Mouse (Mus musculus): ENCODE measurements at regions not wholly inside any gene's neighbourhood (a gene's known extent, or its start where the extent isn't known, plus 50 kb on each side); places are given as distances from the start of the nearest gene placed in this dataset.

- DNase-seq = no peak
These were observed 75.7 kb upstream of the Zmiz1 start for GRCm38 (mm10) chr14:25383169-25383824.

DNA sequence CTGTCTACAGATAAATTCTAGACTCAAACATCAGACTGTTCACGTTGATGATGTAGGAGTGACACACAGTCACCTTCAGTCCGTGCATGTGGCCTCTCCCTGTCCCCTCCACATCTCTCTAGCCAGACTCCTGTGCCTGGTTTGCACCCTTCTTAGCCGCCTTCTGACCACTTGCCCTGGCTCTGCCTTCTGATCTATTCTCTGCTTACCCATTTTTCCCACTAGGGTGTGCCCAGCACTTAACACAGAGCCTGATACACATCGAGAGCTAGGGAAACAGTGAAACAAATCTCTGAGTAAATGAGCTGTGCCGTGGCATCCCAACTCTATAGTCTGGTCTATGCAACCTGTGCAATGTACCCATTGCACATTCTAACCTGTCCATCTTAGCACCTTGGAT, 73.3 kb upstream of the Zmiz1 start:
- DNase-seq = no peak

DNA sequence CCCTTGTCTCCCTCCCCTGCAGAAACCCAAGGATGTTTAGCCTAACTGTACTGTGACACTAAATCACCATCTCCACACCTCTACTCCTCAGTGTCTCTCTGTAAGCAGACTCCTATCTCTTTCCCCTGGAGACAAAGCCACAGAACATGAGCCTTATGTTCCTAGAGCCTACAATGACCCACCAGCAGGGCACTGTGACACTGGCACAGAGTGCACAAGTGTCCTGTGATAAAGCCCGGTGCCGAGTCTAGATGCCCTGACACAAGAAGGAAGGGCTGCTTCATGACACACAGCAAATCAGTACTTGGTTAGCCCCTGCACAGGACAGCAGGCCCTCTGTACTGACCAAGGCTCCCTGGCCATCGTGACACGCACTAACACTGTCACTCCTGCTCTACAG, 71.2 kb upstream of the Zmiz1 start:
- no peak for DNase-seq

DNA sequence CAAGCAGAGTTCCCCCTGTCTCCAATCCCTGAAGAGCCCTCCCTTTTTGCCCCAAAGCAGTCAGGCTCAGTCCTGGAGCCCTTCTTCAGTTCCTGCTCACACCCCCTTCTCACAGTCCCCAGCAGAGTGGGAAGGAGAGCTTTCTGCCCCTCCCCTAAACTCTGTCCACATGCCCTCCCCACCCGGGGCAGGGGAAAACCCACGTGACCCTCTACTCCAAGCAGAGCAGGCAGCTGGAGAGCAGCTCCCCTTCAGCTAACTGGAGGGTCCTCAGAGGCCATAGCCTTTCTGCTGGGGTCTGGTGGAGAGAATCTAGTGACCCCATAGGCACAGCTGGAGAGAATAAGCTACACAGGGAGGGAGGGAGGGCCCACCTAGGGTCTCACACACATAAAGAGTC, 69.7 kb upstream of the Zmiz1 start:
- no peak for DNase-seq

- DNase-seq = no peak
These were observed 66.6 kb upstream of the Zmiz1 start for GRCm38 (mm10) chr14:25392412-25392811.

GRCm38 (mm10) chr14:25392940-25393339, 66.0 kb upstream of the Zmiz1 start:
- no peak for DNase-seq

GRCm38 (mm10) chr14:25394931-25395330, 64.1 kb upstream of the Zmiz1 start:
- no peak for DNase-seq

DNA sequence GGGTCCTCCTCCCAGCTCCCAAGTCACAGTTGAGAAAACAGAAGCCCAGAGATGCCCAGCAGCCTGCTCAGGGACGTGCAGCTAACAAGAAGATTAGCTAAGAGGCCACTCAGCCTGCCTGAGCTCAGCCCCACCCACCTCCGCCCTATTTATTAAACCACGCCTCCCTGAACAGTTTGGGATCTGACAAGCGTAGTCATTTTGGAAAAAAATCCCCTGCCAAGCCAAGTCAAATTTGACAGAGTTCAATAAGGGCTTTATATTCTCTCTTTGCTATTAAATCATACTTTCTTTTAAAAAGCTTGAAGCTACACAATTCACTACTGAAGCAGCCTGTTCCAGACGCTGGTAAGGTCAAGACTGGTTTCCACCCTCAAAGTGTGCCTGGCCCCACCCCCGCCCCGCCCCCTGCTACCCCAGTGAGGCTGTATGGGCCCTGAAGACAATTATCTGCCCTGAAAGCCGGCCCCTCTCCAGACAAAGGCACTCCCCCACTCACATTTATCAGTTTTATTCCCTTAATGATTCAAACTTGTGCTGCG, 61.9 kb upstream of the Zmiz1 start:
- DNase-seq = peak; percentile 64

DNA sequence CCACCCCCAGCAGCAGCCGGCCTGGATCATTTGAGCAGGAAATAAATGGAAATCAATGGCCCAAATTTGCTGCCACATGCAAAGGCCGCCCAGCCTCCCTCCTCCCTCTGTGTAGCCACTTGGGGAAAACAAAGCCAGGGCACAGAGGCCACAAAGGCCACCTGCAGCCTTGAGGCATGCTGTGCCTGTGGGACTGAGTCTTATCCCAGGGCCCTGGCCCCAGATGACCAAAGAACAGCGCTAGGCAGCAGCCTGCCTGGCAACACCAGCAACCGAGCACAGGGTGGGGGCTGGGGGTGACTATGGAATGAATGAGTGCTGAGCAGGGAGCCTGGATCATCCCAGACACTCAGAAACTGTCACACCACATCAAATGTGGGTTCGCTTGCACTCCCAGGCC, 61.2 kb upstream of the Zmiz1 start:
- DNase-seq = no peak

- no peak for DNase-seq
These were observed 60.2 kb upstream of the Zmiz1 start for GRCm38 (mm10) chr14:25398745-25399144.

GRCm38 (mm10) chr14:25399286-25399685, 59.7 kb upstream of the Zmiz1 start:
- DNase-seq = no peak

DNA sequence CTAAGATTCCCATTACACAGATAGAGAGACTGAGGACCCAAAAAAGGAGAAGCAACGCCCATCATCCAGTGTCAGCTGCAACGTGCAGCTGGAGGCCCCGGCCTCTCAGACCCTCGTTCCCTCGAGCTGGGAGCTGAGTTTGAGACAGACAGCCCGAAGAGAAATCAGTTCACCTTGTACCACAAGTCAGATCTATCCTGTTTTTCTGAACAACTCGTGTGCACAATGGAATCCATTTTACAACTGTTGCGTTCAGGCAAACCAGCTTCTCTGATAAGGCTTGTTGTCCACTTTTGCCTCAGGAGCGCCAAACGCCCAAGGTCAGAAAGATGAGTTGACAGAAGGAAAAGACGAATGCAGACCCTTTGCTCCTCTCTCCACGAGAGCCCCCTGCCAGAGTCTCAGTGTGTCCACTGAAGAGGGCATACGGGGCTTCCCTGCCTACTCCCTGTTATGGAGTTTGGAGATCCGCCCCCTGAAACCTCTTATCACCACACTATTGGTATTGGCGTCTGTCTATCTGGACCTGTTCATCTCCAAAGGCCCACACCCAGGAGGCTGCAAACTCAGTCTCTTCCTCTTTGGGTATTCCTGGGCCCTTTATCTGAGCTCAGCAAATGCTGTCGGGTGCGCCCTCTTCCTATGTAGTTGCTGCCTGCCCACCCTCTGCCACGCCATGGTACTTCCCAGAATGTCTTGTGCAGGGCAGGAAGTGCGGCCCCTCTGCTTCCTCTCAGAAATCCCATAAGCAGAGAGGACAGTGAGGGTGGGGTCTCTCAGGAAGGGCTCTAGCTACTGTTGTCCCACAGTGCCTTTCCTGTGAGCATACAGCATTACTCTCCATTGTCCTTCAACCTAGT, 57.7 kb upstream of the Zmiz1 start:
- no peak for DNase-seq

- no peak for DNase-seq
These were observed 56.6 kb upstream of the Zmiz1 start for GRCm38 (mm10) chr14:25402409-25402808.

DNA sequence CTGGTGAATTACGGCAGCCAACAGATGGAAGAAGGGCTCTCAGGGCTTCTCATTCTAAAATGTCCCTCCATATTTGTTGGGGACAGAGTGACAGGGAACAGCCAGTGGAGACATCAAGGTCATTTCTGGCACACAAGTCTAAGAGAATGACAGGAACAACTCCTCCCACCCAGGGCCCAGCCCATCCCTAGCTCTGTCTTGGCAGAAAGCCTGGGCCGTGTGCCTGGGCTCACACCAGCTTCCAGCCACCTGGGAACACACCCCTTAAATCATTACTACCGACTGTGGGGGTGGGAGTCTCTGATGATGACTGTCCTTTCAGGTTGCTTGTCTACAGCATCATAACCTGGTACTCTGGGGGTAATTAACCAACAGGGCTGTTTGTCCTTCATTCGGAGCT, 53.8 kb upstream of the Zmiz1 start:
- DNase-seq = peak; percentile 68

GRCm38 (mm10) chr14:25406059-25406458, 52.9 kb upstream of the Zmiz1 start:
- no peak for DNase-seq

DNA sequence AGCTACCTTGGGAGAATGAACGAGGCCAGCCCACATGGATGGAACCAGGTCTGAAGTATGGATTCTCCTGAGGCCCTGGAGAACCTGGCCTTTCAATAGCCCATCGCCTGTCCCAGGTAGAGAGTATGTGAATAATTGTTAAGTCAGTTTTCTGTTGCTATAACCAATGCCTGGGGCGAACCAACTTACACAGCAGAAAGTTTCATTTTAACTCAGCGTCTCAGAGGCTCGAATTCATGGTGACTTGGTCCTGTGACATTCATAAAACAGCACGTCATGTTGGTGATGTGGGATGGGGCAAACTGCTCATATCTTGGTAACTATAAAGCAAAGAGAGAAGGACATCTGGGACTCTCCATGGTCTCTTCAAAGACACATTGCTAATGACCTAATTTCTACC, 52.4 kb upstream of the Zmiz1 start:
- DNase-seq = no peak

GRCm38 (mm10) chr14:25407111-25407510, 51.9 kb upstream of the Zmiz1 start:
- no peak for DNase-seq

All from adrenal gland, postnatal 25 days (tissue).